Mouse (Mus musculus) ES-E14 (cell line): ENCODE results near the gene Pcsk4.

Experiments used
- CHD2 ChIP-seq: IDR thresholded peaks from 2 replicates; pipeline ENCODE4 v1.6.1; 2014; ENCODE audit warnings: mild to moderate bottlenecking, low read depth, low read length, inconsistent platforms
- HCFC1 ChIP-seq: IDR thresholded peaks from 2 replicates; pipeline ENCODE4 v1.6.1; 2012; ENCODE audit warnings: low read length, inconsistent platforms, borderline replicate concordance; ENCODE audit not compliant: insufficient read depth
- MAFK ChIP-seq: IDR thresholded peaks from 2 replicates; pipeline ENCODE4 v1.6.1; 2014; ENCODE audit warnings: mild to moderate bottlenecking, low read depth, low read length, inconsistent platforms; ENCODE audit not compliant: insufficient read depth
- ZNF384 ChIP-seq: IDR thresholded peaks from 2 replicates; pipeline ENCODE4 v1.6.1; 2012; ENCODE audit warnings: low read depth, low read length, inconsistent platforms

GRCm38 (mm10) chr10:80296824-80297223 is 32.5 kb downstream of the Pcsk4 start:
- TF ChIP-seq MAFK: no peak
- TF ChIP-seq HCFC1: no peak
- TF ChIP-seq ZNF384: no peak
- no peak for TF ChIP-seq CHD2
